Mouse (Mus musculus) hindbrain, embryonic 15.5 days (tissue): ENCODE results near the gene Slc8a2. TPM values are rescaled to one million over a fixed set of nuclear protein-coding genes. Genes with fewer than 3 reads are reported as not detected.

ENCODE experiments used
- ATAC-seq: fragments of 200-750 bp; cut with Nextera tagmentation; 2 replicates; pipeline ENCODE4 v1.8.0; 2017; ENCODE audit warnings: low read depth, moderate number of reproducible peaks, moderate TSS enrichment; ENCODE audit not compliant: low FRiP score
- H3K27ac ChIP-seq: fragments of 300-500 bp; sonication (generic); replicated peaks from 2 replicates; pipeline ENCODE4 v1.5.1; 2015; ENCODE audit warnings: mild to moderate bottlenecking, inconsistent platforms
- H3K27me3 ChIP-seq: fragments of 300-500 bp; sonication (generic); 2 replicates; pipeline ENCODE4 v1.6.1; 2015; ENCODE audit warnings: control low read depth, inconsistent platforms
- H3K36me3 ChIP-seq: fragments of 300-500 bp; sonication (generic); 2 replicates; pipeline ENCODE4 v1.6.1; 2015; ENCODE audit warnings: control low read depth, inconsistent platforms
- H3K4me1 ChIP-seq: fragments of 300-500 bp; sonication (generic); replicated peaks from 2 replicates; pipeline ENCODE4 v1.6.1; 2015; ENCODE audit warnings: control low read depth, inconsistent platforms
- H3K4me2 ChIP-seq: fragments of 300-500 bp; sonication (generic); 2 replicates; pipeline ENCODE4 v1.6.1; 2015; ENCODE audit warnings: moderate library complexity, mild to moderate bottlenecking, inconsistent platforms
- H3K4me3 ChIP-seq: fragments of 300-500 bp; sonication (generic); 2 replicates; pipeline ENCODE4 v1.5.1; 2015; ENCODE audit warnings: mild to moderate bottlenecking, inconsistent platforms
- H3K9ac ChIP-seq: fragments of 300-500 bp; sonication (generic); 2 replicates; pipeline ENCODE4 v1.6.1; 2015; ENCODE audit warnings: inconsistent platforms
- H3K9me3 ChIP-seq: fragments of 300-500 bp; sonication (generic); 2 replicates; pipeline ENCODE4 v1.6.1; 2016; ENCODE audit warnings: control low read depth, inconsistent platforms
- WGBS: fragments of 180-500 bp; shearing (Covaris S2); methylation state at CpG from one replicate; pipeline ENCODE4 v1.1.7; 2015; 5-methylcytosine and 5-hydroxymethylcytosine counted together
- polyA plus RNA-seq: library from polyadenylated mRNA; unstranded; fragments of >200 nt; fragmentation: Nextera tagmentation; extraction: Ambion mirVana; gene quantifications from 2 replicates; pipeline ENCODE4 v1.2.1, GENCODE M21; 2015

Slc8a2 gene
- polyA plus RNA-seq, 1 experiment from 2014 or later = 1.1 TPM

DNA sequence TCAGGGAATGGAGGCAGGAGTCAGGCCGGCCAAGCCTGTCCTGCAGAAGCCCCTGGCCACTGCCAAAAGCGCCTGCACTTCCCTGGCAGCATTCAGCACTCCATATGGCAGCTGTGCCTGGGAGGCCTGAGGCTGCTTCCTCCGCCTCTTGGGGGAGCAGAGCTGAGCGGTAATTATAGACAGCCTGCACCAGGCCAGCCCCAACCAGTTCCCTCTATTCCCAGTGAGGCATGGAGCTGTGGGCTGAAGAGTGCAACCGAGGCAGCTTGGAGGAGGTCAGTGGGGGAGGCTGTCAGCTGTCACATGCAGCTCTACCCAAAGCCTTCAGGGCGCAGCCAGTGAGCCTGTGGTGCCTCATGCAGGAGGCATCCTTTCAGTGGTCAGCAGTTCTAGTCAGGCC, 25.9 kb upstream of the Slc8a2 start:
- Histone ChIP-seq H3K9ac (no peak overlapping the region), H3K4me3 (no peak overlapping the region), H3K36me3 (peaks cover 16% of the 10 kb centered on the region), H3K4me1 (peaks cover 52% of the 10 kb centered on the region), H3K27me3 (no peaks in the 10 kb centered on the region), H3K4me2 (no peak overlapping the region), H3K27ac (0 out of 2 replicates have a peak overlapping the region, but pooled peaks have one; percentile 52), H3K9me3 (no peaks in the 10 kb centered on the region)
- 48% methylated on average over 6 of the region's 6 CpGs for WGBS
- ATAC-seq = peak; percentile 50

DNA sequence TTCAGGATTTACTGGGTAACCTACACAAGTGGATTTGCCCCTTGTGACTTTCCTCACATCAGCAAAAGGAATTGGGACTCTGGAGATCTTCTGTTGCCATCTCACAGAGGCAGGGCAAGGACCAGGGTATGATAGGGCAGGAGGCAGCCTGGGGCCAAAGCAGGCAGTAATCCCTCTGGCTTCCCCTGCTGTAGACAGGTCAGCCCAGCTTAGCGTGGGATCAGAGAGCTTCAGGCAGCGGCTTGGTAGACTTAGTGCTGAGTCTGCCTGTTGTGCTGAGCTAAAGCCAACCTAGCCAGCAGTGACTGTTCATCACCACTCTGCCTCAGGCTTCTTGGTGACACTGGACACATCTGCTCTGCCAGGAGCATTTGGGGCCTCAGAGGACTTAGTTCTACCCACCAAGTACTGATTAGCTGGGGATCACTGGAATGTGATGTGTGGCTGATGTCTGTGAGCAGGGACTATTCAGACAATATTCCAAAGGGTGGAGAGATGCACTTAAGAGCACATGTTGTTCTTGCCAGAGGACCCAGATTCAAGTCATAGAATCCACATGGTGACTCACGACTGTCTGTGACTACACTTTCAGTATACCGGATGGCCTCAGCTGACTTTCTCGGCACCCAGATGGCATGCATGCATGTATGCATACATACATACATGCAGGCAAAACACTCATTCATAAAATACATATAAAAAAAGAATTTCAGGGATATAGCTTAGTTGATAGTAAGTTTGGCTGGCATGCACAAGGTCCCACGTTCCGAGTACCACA, 24.8 kb upstream of the Slc8a2 start:
- Histone ChIP-seq H3K27ac (no peak overlapping the region), H3K4me3 (no peak overlapping the region), H3K27me3 (no peaks in the 10 kb centered on the region), H3K4me1 (peaks cover 43% of the 10 kb centered on the region), H3K9me3 (no peaks in the 10 kb centered on the region), H3K9ac (no peak overlapping the region), H3K4me2 (no peak overlapping the region), H3K36me3 (peaks cover 27% of the 10 kb centered on the region)
- WGBS = 83% methylated on average over 7 of the region's 7 CpGs
- no peak for ATAC-seq

DNA sequence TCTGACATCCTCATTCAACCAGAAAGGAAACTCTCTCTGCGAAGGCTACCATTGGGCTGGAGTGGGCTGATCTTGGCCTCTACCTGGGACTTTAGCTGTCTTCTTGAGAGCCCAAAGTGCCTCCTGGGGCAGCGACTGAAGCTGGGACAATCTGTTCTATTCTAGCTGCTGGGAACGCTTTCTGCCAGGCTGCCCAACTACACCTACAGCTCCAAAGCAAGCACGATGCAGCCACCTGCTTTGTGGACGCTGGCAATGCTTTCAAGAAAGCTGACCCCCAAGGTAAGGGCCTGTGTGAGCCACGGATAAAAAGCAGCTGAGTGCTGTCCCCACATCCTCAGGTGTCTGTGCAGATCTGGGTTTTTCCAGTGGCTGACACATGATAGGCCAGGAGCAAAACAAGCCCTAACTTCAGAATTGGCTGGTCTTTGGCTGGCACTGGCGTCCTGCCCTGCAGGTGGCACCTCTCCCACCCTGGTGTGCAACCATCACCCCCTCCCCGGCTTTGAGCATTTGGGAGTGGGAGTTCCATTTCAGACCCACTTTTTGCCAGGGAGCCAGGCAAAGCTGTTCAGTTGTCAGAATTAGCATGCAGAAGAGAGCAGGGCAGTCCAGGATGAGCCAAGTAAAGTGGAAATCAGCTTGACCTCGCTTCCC, 20.6 kb upstream of the Slc8a2 start:
- H3K27me3 ChIP-seq = no peaks in the 10 kb centered on the region
- H3K27ac ChIP-seq = no peak overlapping the region
- H3K4me3 ChIP-seq = no peak overlapping the region
- H3K4me2 ChIP-seq = no peak overlapping the region
- WGBS = 93% methylated on average over 9 of the region's 9 CpGs
- peaks cover 66% of the 10 kb centered on the region for H3K36me3 ChIP-seq
- no peaks in the 10 kb centered on the region for H3K9me3 ChIP-seq
- no peak for ATAC-seq
- peaks cover 3% of the 10 kb centered on the region; the same call in 1 of the 2 replicates for H3K4me1 ChIP-seq
- no peak overlapping the region for H3K9ac ChIP-seq

DNA sequence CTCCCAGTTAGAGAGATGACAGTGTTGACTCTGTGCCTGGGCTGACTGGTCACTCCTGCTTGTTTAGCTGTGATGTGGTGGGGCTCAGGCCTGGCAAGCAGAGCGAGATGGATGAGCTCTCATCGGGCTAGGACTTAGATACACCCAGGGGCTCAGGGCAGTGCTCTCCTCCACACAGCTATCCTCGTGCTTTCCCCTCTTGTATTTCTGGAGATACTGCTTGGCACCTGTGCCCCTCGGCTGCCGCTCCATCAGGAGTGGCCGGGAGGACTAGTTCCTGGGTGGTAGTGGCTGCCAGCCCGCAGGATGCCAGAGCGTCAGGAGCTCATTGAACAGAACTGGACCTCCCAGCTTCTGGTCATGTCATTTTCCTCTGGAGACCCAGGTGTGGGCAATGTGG, 19.5 kb upstream of the Slc8a2 start:
- no peak overlapping the region for H3K4me2 ChIP-seq
- H3K36me3 ChIP-seq = peaks cover 78% of the 10 kb centered on the region
- no peaks in the 10 kb centered on the region for H3K27me3 ChIP-seq
- no peak for ATAC-seq
- H3K27ac ChIP-seq = no peak overlapping the region
- no peak overlapping the region for H3K9ac ChIP-seq
- WGBS = 97% methylated on average over 8 of the region's 8 CpGs
- no peaks in the 10 kb centered on the region for H3K4me1 ChIP-seq
- no peak overlapping the region for H3K4me3 ChIP-seq
- no peaks in the 10 kb centered on the region for H3K9me3 ChIP-seq

DNA sequence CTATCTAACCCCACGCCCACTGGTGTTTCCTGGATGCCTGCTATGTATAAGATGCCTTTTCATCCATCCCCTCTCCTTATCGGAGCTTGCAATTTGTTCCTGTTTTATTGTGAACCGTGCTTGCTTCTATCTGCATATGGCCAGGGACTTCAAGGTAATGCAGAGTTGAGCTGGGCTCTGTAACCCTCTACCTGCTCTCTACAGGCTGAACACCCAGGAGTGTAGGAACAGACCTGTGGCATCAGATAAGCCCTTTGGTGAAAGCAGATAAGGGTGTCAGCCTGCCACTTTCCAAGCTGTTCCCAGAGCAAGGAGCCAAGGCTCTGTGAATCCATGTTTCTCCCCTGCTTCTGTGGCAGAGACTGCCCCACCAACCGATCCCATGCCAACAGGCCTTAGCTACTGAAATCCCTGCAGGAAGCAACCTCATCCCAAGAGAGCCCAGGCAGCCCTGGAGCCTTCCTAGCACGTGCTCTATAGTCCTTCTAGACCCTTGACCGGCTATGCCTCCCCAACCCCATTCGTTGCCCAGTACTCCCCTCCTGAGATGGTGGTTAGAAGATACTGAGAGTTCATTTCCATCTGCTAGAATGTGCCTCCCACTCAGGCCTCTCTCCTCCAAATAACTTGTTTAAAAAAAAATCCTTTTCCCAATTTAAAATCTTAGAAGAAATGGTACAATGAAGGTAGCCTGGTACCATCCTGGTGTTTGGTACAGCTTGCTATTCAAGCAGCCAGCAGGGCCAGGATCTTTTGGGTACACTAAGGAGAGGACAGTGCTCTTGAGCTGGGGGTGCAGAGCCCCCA, 18.1 kb upstream of the Slc8a2 start:
- H3K4me2 ChIP-seq = no peak overlapping the region
- H3K27ac ChIP-seq = no peak overlapping the region
- ATAC-seq = no peak
- H3K36me3 ChIP-seq = peaks cover 90% of the 10 kb centered on the region
- no peak overlapping the region for H3K9ac ChIP-seq
- no peak overlapping the region for H3K4me3 ChIP-seq
- no peaks in the 10 kb centered on the region for H3K4me1 ChIP-seq
- no peaks in the 10 kb centered on the region for H3K27me3 ChIP-seq
- WGBS = 93% methylated on average over 7 of the region's 7 CpGs
- H3K9me3 ChIP-seq = no peaks in the 10 kb centered on the region

DNA sequence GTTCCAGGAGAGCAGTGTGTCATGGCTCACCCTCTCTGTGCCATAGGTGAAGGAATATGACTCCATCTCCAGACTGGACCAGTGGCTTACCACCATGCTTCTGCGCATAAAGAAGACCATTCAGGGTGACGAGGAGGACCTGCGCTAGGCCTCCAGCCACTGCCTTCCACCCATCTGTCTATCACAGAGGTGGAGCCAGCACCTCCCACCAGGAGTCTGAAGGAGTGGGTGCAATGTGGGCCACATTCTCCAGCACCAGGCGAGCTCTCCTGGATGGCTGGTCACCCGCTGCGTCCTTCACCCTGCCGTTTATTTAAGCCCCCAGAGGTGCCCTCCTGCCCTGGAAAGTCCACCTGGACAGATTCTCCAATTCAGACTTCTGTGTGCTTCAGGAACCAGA, 13.2 kb upstream of the Slc8a2 start:
- peaks cover 15% of the 10 kb centered on the region for H3K4me1 ChIP-seq
- ATAC-seq = no peak
- WGBS = 98% methylated on average over 7 of the region's 7 CpGs

DNA sequence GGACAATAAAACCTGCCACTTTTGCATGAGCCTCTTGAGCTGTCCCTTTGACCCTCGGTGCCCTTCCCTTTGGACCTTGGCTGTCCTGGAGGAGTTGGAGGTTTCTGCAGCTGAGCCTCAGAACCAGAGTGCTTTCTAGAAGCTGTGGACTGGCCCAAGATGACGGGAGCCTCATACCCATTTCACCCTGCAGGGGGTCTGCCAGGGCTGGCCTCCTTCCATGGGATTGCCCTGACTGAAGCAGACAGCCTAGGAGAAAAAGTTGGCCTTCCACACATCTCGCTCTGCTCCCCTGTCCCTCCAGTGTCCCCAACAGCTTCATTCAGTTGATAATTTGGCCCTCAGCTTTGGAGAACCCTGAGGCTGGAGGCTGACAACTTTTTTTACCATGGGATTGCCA, 12.5 kb upstream of the Slc8a2 start:
- Histone ChIP-seq H3K27ac (no peak overlapping the region), H3K4me2 (no peak overlapping the region), H3K27me3 (no peaks in the 10 kb centered on the region), H3K9me3 (no peaks in the 10 kb centered on the region), H3K4me1 (peaks cover 15% of the 10 kb centered on the region), H3K4me3 (no peak overlapping the region), H3K36me3 (peaks cover 56% of the 10 kb centered on the region), H3K9ac (no peak overlapping the region)
- ATAC-seq = no peak
- WGBS = 77% methylated on average over 3 of the region's 3 CpGs

More for the DNA sequence above, 13.2 kb upstream of the Slc8a2 start:
- no peak overlapping the region for H3K4me3 ChIP-seq
- no peaks in the 10 kb centered on the region for H3K27me3 ChIP-seq
- H3K27ac ChIP-seq = no peak overlapping the region
- H3K9ac ChIP-seq = no peak overlapping the region
- H3K9me3 ChIP-seq = no peaks in the 10 kb centered on the region
- H3K36me3 ChIP-seq = peaks cover 63% of the 10 kb centered on the region
- no peak overlapping the region for H3K4me2 ChIP-seq

DNA sequence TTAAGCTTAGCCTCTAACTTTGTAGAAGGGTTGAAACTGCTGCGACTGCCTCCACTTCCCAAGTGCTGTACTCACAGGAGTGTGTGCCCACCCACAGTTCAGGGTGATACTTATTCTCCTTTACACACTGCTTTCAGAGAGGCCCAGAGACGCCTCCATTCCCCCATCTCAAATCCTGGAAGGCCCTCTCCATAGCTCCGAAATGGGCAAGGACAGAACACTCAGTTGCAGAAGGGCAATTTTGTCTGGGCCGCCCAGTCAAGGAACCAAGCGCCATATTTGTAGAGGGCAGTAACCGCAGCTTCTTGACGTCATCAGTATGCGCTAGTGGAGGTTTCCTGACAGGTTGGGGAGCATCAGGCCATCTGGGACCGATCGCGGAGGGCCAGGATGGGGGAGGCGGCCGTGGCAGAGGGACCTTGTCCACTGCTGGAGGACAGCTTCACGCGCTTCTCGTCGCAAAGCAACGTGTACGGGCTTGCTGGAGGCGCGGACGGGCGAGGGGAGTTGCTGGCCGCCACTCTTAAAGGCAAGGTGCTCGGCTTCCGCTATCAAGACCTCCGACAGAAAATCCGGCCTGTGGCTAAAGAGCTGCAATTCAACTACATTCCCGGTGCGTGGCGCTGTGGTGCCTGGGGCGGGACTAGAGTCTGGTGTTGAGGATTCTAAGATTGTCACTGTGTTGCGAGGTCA, 9.9 kb upstream of the Slc8a2 start, which contains the start of gene Kptn:
TSS of gene Kptn (plus strand) at position 327 of the 693 bp plus-strand sequence.
- Histone ChIP-seq H3K4me3 (peak within 1 kb of the TSS; percentile 68), H3K27me3 (no peaks in the 10 kb centered on the region), H3K9ac (peak within 1 kb of the TSS; percentile 84), H3K4me2 (peak within 1 kb of the TSS; percentile 74), H3K36me3 (peaks cover 31% of the 10 kb centered on the region), H3K4me1 (peaks cover 15% of the 10 kb centered on the region), H3K27ac (peak within 1 kb of the TSS; percentile 95), H3K9me3 (no peaks in the 10 kb centered on the region)
- ATAC-seq = peak; percentile 88
- 2% methylated on average over 33 of the region's 33 CpGs for WGBS

DNA sequence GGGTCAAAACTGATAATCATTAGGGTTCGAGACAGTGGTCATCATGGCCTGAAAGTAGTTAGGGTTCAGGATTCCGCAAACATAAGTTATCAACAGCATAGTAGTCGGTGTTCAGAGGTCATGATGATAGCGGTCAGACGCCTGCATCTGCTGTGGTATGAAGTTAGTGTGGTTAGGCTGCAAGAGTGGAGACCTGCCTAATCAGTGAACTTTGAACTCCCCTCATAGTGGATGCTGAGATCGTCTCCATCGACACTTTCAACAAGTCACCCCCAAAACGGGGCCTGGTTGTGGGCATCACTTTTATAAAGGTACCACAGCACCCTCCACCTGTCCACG, 9.4 kb upstream of the Slc8a2 start:
- Histone ChIP-seq H3K4me3 (peak overlapping the region; percentile 68), H3K4me2 (peak overlapping the region; percentile 74), H3K9ac (peak overlapping the region; percentile 84), H3K36me3 (peaks cover 26% of the 10 kb centered on the region), H3K27ac (peak overlapping the region; percentile 95; the same call in 1 of the 2 replicates), H3K27me3 (no peaks in the 10 kb centered on the region), H3K4me1 (peaks cover 15% of the 10 kb centered on the region), H3K9me3 (no peaks in the 10 kb centered on the region)
- ATAC-seq = peak; percentile 6; the same call in 1 of the 2 replicates
- 52% methylated on average over 9 of the region's 9 CpGs for WGBS

DNA sequence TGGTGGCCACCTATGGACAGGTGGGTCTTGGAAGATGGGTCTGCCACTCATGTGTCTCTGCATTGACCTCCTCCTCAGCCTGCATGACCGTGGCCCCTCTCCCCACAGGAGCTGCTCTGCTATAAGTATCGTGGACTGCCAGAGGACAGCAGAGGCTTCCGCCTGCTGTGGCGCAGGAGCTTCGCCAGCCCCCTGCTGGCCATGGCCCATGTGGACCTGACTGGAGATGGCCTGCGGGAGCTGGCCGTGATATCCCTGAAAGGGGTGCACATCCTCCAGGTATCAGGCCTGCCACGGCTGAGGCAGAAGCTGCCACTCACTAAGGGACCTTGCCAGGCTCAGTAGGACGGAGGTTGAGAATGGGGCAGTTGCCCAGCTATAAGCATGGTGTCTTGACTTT, 3.8 kb upstream of the Slc8a2 start:
- WGBS = 87% methylated on average over 9 of the region's 9 CpGs
- H3K4me1 ChIP-seq = peaks cover 28% of the 10 kb centered on the region
- ATAC-seq = no peak
- no peaks in the 10 kb centered on the region for H3K27me3 ChIP-seq
- H3K9ac ChIP-seq = no peak overlapping the region
- H3K4me2 ChIP-seq = no peak overlapping the region
- H3K9me3 ChIP-seq = no peaks in the 10 kb centered on the region
- no peak overlapping the region for H3K27ac ChIP-seq
- no peaks in the 10 kb centered on the region for H3K36me3 ChIP-seq
- H3K4me3 ChIP-seq = no peak overlapping the region

DNA sequence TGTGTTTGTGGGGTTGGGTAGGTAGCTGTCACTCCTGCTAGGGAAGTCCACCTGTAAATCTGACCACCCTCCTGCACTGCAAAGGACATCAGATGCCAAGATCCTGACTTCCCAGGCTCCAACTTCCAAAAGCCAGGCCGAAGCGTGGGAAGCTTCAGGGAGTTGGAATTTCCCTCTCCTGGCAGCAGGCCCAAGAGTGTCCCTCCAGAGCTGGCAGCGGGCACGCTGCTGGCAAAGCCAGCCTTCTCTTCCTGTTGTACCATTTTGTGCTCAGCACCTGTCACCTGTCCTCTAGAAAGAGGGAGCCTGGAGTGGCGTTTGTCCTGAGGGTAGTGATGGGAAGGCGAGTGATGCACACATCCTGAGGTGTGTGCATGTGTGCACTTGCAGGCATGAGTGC, 1.3 kb upstream of the Slc8a2 start:
- peaks cover 51% of the 10 kb centered on the region for H3K4me1 ChIP-seq
- no peaks in the 10 kb centered on the region for H3K27me3 ChIP-seq
- ATAC-seq = no peak
- H3K4me3 ChIP-seq = no peak overlapping the region
- no peak overlapping the region for H3K27ac ChIP-seq
- WGBS = 68% methylated on average over 6 of the region's 6 CpGs
- no peak overlapping the region for H3K9ac ChIP-seq
- no peaks in the 10 kb centered on the region for H3K36me3 ChIP-seq
- no peaks in the 10 kb centered on the region for H3K9me3 ChIP-seq
- no peak overlapping the region for H3K4me2 ChIP-seq
